Mouse (Mus musculus) liver, embryonic 15.5 days (tissue): Measurements from ENCODE around the gene Iqcb1. TPM values are rescaled to one million over a fixed set of nuclear protein-coding genes. Genes with fewer than 3 reads are reported as not detected.

Experiments used
- ATAC-seq: fragments of 200-750 bp; cut with Nextera tagmentation; 2 replicates; pipeline ENCODE4 v1.8.0; 2017; ENCODE audit warnings: moderate number of reproducible peaks, mild to moderate bottlenecking, moderate library complexity; ENCODE audit not compliant: insufficient read depth
- H3K27ac ChIP-seq: fragments of 300-500 bp; sonication (generic); replicated peaks from 2 replicates; pipeline ENCODE4 v1.5.1; 2015; ENCODE audit warnings: mild to moderate bottlenecking, inconsistent platforms
- H3K27me3 ChIP-seq: fragments of 300-500 bp; sonication (generic); 2 replicates; pipeline ENCODE4 v1.6.1; 2015; ENCODE audit warnings: mild to moderate bottlenecking, inconsistent platforms
- H3K36me3 ChIP-seq: fragments of 300-500 bp; sonication (generic); replicated peaks from 2 replicates; pipeline ENCODE4 v1.6.1; 2015; ENCODE audit warnings: moderate library complexity, mild to moderate bottlenecking, inconsistent platforms
- H3K4me1 ChIP-seq: fragments of 300-500 bp; sonication (generic); replicated peaks from 2 replicates; pipeline ENCODE4 v1.6.1; 2015; ENCODE audit warnings: inconsistent platforms
- H3K4me2 ChIP-seq: fragments of 300-500 bp; sonication (generic); 2 replicates; pipeline ENCODE4 v1.6.1; 2015; ENCODE audit warnings: moderate library complexity, mild to moderate bottlenecking, inconsistent platforms
- H3K4me3 ChIP-seq: fragments of 300-500 bp; sonication (generic); replicated peaks from 2 replicates; pipeline ENCODE4 v1.5.1; 2015; ENCODE audit warnings: mild to moderate bottlenecking, inconsistent platforms
- H3K9ac ChIP-seq: fragments of 300-500 bp; sonication (generic); 2 replicates; pipeline ENCODE4 v1.6.1; 2015; ENCODE audit warnings: moderate library complexity, mild to moderate bottlenecking, inconsistent platforms
- H3K9me3 ChIP-seq: fragments of 300-500 bp; sonication (generic); replicated peaks from 2 replicates; pipeline ENCODE4 v1.6.1; 2016; ENCODE audit warnings: inconsistent platforms
- WGBS: fragments of 180-500 bp; shearing (Covaris S2); methylation state at CpG from one replicate; pipeline ENCODE4 v1.1.7; 2015; ENCODE audit warnings: mixed read lengths; ENCODE audit not compliant: insufficient replicate concordance; 5-methylcytosine and 5-hydroxymethylcytosine counted together
- polyA plus RNA-seq: library from polyadenylated mRNA; unstranded; fragments of >200 nt; fragmentation: Nextera tagmentation; extraction: Ambion mirVana; gene quantifications from 2 replicates; pipeline ENCODE4 v1.2.1, GENCODE M21; 2015

Gene Iqcb1
- 7.7 and 9.1 TPM in 2 replicates for polyA plus RNA-seq

DNA sequence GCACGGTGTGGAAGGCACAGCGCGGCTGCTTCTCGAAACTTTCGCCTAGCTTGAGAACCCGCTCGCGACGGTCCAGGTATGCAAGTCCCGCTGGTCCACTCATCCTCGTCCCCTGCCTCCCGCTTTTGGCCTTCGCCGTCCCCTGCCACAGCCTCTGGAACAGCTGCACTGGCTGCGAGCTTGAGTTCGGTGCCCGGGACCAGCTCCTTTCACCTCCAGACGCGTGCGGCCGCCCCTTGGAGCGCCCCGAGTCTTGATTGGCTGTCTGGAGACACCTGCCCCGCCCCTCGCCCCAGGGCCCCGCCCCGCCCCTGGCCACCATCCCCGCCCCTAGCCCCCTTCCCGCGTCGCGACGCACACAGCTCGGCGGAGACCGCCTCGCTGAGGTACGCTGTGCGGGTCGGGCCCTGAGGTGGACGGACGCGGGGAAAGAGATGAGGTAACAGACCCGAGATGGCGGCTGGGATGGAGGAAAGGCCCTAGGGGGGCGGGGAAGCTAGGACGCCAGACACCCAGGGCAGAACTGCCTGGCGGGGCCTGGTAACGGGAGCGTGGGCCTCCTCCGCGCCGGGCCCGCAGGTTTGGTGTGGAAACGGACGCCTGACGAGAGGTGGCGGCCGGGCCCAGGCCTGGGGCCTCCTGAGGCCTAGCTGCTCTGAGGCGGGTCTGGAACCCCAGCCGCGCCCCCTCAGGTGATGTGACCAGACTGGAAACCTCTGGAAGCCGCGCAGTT lies at the start of gene Iqcb1:
Gene Iqcb1 (plus strand): TSS at position 332 of the 733 bp plus-strand sequence.
- H3K27me3 ChIP-seq, result peaks cover 12% of the 10 kb centered on the region; the same call in 1 of the 2 replicates
- no peaks in the 10 kb centered on the region for H3K36me3 ChIP-seq
- H3K27ac ChIP-seq, result peak within 1 kb of the TSS; percentile 51; the same call in 1 of the 2 replicates
- H3K4me1 ChIP-seq, result peaks cover 15% of the 10 kb centered on the region
- ATAC-seq, result peak; percentile 99
- H3K4me2 ChIP-seq, result peak within 1 kb of the TSS; percentile 93
- WGBS, result under 1% methylated on average over 64 of the region's 64 CpGs
- H3K4me3 ChIP-seq, result peak within 1 kb of the TSS; percentile 93
- peak within 1 kb of the TSS; percentile 85 for H3K9ac ChIP-seq
- no peaks in the 10 kb centered on the region for H3K9me3 ChIP-seq

DNA sequence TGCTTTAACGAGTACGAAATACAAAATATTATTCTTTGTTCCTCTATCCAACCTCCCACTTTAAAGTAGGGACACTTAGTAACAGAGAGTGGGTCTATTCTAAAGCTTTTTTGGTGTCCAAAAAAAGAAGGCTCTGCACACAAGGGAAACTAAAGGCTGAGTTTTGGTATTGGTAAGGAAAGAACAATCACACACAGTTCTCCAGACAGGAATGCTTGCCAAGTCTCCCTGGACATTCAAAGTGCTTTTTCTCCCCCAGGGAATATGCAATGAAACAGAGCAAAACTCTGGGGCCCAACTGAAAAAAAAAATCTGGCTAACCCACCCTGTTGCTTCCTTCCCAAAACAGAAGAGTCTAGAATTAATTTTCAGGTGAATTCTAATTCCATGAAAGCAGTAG lies 44.0 kb upstream of the Iqcb1 start:
- Histone ChIP-seq H3K36me3 (no peaks in the 10 kb centered on the region), H3K9me3 (no peaks in the 10 kb centered on the region), H3K4me3 (no peak overlapping the region), H3K9ac (no peak overlapping the region), H3K27ac (no peak overlapping the region), H3K4me1 (no peaks in the 10 kb centered on the region), H3K4me2 (no peak overlapping the region), H3K27me3 (no peaks in the 10 kb centered on the region)
- no peak for ATAC-seq
- WGBS, result 88% methylated on average over 2 of the region's 2 CpGs

DNA sequence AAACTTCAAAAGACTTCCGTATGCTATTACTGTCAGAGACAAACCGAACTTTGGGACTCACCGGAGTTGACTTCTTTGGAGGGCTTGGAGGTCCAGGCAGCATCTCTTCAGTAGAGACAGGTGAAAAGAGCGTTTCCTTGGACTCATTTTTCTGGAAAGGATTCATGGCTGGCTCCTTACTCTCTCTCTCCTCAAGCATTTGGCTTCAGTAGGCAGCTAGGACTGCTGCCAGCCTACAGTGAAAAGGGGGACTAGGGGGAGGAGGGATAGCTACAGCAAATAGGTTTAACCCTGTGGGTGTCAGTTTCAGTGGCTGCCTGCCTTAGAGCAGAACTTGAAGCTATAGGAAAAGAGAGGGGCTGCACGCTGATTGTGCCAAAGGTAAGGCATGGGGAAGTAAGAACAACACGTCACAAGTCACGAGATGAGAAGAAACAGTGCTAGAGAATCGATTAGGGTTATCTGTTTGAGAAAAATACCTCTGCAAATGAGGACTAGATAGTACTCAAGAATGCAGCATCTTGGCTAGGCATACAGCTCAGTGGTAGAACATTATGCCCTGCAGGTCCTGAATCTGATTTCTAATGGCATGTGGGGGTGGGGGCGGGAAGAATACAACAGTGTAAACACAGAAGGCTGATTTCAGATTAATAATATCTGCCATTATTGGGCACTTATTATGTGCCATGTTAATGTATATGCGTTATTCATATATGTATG lies 43.4 kb upstream of the Iqcb1 start, which contains the start of gene Slc15a2:
Gene Slc15a2 (minus strand): TSS at position 369 of the 720 bp plus-strand sequence.
- Histone ChIP-seq H3K9ac (no peak within 1 kb of the TSS), H3K27ac (no peak within 1 kb of the TSS), H3K36me3 (no peaks in the 10 kb centered on the region), H3K4me3 (no peak within 1 kb of the TSS), H3K4me2 (no peak within 1 kb of the TSS), H3K27me3 (no peaks in the 10 kb centered on the region), H3K4me1 (no peaks in the 10 kb centered on the region), H3K9me3 (no peaks in the 10 kb centered on the region)
- no peak for ATAC-seq
- 50% methylated on average over 10 of the region's 10 CpGs for WGBS

DNA sequence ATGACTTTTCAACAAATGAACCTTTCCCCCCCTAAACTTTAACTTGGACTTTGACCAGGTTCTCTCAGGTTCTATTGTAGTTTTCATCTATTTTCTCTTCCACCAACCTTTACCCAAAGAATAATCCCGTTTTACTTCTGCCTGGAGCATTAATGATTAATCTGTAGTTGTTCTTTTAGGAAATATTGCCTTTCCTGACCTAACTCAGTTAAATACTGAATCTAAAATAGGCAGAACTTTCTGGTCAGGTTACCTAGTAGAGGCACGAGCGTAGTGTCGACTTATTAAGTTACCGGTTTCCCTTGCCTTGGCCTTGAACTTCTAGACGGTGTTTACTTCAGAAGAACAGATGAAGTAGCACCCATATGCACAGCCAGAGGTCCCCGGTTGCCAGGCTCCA lies 41.7 kb upstream of the Iqcb1 start:
- H3K4me1 ChIP-seq, result no peaks in the 10 kb centered on the region
- no peak overlapping the region for H3K27ac ChIP-seq
- no peak overlapping the region for H3K4me2 ChIP-seq
- no peak for ATAC-seq
- H3K9ac ChIP-seq, result no peak overlapping the region
- no peaks in the 10 kb centered on the region for H3K9me3 ChIP-seq
- no peaks in the 10 kb centered on the region for H3K27me3 ChIP-seq
- H3K36me3 ChIP-seq, result no peaks in the 10 kb centered on the region
- H3K4me3 ChIP-seq, result no peak overlapping the region
- 63% methylated on average over 7 of the region's 7 CpGs for WGBS

DNA sequence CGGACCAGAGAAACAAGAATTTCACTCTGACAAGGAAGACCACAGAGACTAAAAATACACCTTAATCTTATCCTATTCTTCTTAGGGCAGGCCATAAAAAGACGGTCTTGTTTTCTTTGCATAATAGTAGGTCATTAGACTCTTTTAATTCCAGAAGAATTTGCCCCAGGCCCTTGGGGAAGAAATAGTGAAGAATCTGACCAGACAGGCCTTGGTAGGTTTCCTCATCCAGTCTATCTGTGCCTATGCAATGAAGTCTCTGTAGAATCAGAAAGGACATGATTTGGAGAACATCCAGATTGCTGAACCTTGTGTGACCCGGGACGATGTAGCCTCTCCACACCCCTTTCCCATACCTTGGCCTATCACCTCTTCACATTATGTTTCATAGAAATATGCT lies 38.0 kb upstream of the Iqcb1 start:
- Histone ChIP-seq H3K27me3 (no peaks in the 10 kb centered on the region), H3K36me3 (no peaks in the 10 kb centered on the region), H3K4me3 (no peak overlapping the region), H3K4me2 (no peak overlapping the region), H3K9me3 (no peaks in the 10 kb centered on the region), H3K9ac (no peak overlapping the region), H3K27ac (no peak overlapping the region), H3K4me1 (no peaks in the 10 kb centered on the region)
- WGBS, result 74% methylated on average over 4 of the region's 4 CpGs
- no peak for ATAC-seq

DNA sequence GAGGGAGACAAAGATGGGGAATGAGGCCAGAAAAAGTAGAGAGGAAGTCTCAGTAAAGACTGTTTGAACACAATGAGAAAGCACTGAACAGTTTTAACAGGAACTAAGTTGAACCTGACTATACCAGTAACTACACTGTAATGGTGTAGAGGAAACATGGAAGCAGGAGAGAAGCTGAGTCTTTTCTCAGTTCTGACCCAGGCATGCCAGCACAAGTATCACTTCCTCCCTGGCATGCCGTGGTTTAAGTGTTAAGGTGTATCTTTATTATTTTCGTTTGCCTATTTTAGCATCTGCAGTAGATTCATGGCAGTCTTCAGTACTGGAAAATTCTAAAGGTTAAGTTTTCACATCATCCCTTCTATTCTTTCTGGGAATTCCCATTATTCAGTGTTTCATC lies 33.2 kb upstream of the Iqcb1 start:
- no peak overlapping the region for H3K4me2 ChIP-seq
- H3K4me3 ChIP-seq, result no peak overlapping the region
- no peaks in the 10 kb centered on the region for H3K36me3 ChIP-seq
- no peaks in the 10 kb centered on the region for H3K27me3 ChIP-seq
- H3K9ac ChIP-seq, result no peak overlapping the region
- H3K4me1 ChIP-seq, result no peaks in the 10 kb centered on the region
- ATAC-seq, result no peak
- H3K27ac ChIP-seq, result no peak overlapping the region
- no peaks in the 10 kb centered on the region for H3K9me3 ChIP-seq
- 30% methylated on average over 2 of the region's 2 CpGs for WGBS

DNA sequence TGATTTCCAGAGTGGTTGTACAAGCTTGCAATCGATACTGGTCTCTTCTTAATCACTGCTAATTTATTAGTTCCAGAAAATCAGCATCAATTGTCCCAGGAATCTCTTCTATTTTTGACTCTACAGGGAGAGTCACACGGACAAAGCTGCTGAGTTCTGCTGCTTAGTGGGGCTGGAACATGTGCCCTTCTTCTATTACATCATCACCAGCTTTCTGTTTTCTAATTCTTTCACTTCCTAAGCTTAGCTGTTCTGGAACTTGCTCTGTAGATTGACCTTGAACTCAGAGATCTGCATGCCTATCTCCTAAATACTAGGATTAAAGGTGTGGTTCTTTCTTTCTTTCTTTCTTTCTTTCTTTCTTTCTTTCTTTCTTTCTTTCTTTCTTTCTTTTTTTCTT lies 29.9 kb upstream of the Iqcb1 start:
- Histone ChIP-seq H3K27me3 (no peaks in the 10 kb centered on the region), H3K36me3 (no peaks in the 10 kb centered on the region), H3K9me3 (no peaks in the 10 kb centered on the region), H3K4me1 (no peaks in the 10 kb centered on the region), H3K4me2 (no peak overlapping the region), H3K9ac (no peak overlapping the region), H3K27ac (no peak overlapping the region), H3K4me3 (no peak overlapping the region)
- ATAC-seq, result no peak
- whole genome bisulfite sequencing, result 45% methylated on average over 2 of the region's 2 CpGs

DNA sequence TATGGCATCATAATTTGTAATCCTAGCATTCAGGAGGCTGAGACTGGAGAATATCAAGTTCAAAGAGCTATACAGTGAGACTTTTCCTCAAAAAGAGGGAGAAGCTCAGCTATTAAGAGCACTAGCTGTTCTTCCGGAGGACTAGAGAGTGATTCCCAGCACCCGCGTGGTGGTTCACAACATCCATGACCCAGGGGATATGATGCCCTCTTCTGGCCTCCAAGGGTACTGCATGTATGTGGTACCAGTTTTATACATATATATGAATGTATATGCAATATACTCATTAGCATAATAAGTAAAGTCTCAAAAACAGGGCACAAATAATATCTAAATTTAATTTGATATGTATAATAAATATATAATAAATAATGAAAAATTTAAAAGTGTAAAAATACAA lies 25.8 kb upstream of the Iqcb1 start:
- no peak for ATAC-seq
- Histone ChIP-seq H3K27ac (no peak overlapping the region), H3K4me2 (no peak overlapping the region), H3K27me3 (no peaks in the 10 kb centered on the region), H3K9me3 (no peaks in the 10 kb centered on the region), H3K9ac (no peak overlapping the region), H3K36me3 (no peaks in the 10 kb centered on the region), H3K4me3 (no peak overlapping the region), H3K4me1 (no peaks in the 10 kb centered on the region)
- 77% methylated on average over 3 of the region's 3 CpGs for WGBS

DNA sequence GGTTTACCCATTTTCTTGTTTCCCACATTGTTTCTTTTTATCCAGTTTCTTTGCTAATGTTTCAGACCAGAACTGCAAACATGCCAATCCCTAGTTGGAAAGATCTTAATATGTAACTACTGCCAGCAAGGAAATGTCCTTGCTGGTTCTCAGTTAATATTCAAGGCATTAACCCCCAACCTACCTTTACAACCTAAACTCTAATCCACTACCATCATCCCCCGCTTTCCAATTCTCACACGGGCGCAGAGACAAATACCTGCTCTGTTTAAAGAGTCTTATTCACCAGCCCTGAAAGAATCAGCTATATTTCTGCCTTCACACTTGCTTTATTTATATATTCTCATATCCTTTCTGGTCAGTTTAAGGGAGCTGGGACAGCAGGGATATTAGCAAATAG lies 19.6 kb upstream of the Iqcb1 start:
- no peaks in the 10 kb centered on the region for H3K9me3 ChIP-seq
- no peak overlapping the region for H3K4me3 ChIP-seq
- no peak overlapping the region for H3K9ac ChIP-seq
- no peaks in the 10 kb centered on the region for H3K4me1 ChIP-seq
- no peaks in the 10 kb centered on the region for H3K36me3 ChIP-seq
- ATAC-seq, result no peak
- WGBS, result 72% methylated on average over 3 of the region's 3 CpGs
- no peaks in the 10 kb centered on the region for H3K27me3 ChIP-seq
- H3K4me2 ChIP-seq, result no peak overlapping the region
- no peak overlapping the region for H3K27ac ChIP-seq

DNA sequence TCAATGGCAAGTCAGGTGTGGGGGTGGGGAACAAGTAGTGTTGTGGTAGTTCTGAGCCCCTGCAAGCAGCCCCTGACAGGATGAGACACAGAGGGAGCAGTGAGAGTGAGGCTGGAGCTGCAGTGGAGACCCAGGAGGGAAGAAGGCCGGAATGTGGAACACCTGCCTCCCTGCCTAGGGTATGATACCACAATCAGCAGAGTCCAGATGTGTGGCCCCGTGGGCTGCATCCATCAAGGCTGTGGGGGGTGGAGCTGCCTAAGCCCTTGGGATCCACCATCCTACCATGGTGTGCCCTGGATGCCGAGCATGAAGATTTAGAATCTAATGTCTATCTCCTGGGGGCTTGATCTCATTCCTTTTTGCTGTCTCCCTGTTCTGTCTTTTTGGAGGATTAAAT lies 14.5 kb upstream of the Iqcb1 start:
- peak; percentile 73 for ATAC-seq
- H3K4me1 ChIP-seq, result no peaks in the 10 kb centered on the region; the same call in 1 of the 2 replicates
- H3K27me3 ChIP-seq, result no peaks in the 10 kb centered on the region
- WGBS, result 38% methylated on average over 3 of the region's 3 CpGs
- H3K4me3 ChIP-seq, result no peak overlapping the region
- no peaks in the 10 kb centered on the region for H3K36me3 ChIP-seq
- H3K27ac ChIP-seq, result no peak overlapping the region
- no peak overlapping the region for H3K9ac ChIP-seq
- no peak overlapping the region for H3K4me2 ChIP-seq
- H3K9me3 ChIP-seq, result no peaks in the 10 kb centered on the region

DNA sequence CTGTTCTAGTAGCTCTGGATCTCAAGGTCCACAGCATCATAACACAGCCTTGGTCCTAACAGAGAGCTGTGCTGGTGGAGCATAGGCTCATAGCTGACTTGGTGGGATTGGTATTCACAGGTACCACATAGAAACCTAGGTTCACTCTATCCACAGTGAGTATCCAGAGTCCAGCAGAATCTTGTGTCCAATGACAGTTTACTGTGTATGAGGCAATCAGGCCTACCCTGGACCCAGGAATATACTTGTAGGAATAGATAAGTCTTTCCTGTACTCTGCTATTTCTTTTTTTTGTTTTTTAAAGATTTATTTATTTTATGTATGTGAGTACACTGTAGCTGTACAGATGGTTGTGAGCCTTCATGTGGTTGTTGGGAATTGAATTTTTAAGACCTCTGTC lies 11.3 kb upstream of the Iqcb1 start:
- Histone ChIP-seq H3K4me2 (no peak overlapping the region), H3K27me3 (no peaks in the 10 kb centered on the region), H3K4me1 (peaks cover 5% of the 10 kb centered on the region; the same call in 1 of the 2 replicates), H3K9me3 (no peaks in the 10 kb centered on the region), H3K9ac (no peak overlapping the region), H3K4me3 (no peak overlapping the region), H3K27ac (no peak overlapping the region), H3K36me3 (no peaks in the 10 kb centered on the region)
- no peak for ATAC-seq
